Mouse (Mus musculus): ENCODE results near the gene Gm17542. TPM values are rescaled to one million over a fixed set of nuclear protein-coding genes. Genes with fewer than 3 reads are reported as not detected.
"Not testable (repeated sequence)": the region's sequence is repeated elsewhere in the genome, so short reads cannot be mapped to it uniquely, and the experiment has no call there.

The Gm17542 gene
- not detected in 2 replicates for polyA plus RNA-seq (2012; rRNA removed)

DNA sequence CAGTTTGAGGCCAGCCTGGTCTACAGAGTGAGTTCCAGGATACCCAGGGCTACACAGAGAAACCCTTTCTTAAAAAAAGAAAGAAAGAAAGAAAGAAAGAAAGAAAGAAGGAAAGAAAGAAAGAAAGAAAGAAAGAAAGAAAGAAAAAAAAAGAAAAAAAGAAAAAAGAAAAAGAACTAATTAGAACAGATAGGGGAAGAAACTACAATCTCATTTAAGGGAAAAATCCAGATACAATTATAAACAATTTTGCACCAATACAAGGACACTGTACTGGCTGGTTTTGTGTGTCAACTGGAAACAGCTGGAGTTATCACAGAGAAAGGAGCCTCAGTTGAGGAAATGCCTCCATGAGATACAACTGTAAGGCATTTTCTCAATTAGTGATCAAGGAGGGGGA lies at the start of gene Gm17542:
Gene Gm17542, minus strand, starts transcription at position 101 of the 400 bp plus-strand sequence.
- DNase-seq; H3K4me3 ChIP-seq (replicated peaks; ENCODE audit: extremely low read depth, low read depth, low read length); H3K4me1 ChIP-seq (ENCODE audit: control insufficient read depth, insufficient read depth, low read length): not testable (repeated sequence)

DNA sequence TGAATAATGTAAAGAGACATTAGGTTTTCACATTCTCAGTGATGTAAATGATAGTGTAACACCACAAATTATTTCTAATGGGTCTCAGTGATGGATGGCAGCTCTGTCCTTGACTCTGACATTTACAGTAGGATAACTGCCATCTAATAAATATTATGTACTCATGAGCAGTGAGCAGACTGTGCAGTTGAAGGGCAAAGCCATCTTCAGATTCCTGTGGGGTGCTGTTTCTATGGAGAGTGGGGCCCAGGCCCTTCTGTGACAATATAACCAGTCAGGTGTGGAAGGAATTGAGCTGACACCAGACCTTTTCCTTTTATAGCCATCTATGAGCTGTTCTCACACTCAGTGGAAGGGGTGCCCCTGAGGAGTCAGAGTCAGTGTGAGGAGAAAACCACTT lies 21.8 kb upstream of the Gm17542 start:
- no peak for DNase-seq
- TF ChIP-seq POLR2A (IDR thresholded peaks at IDR 0.05; ENCODE audit: borderline replicate concordance, extremely low read depth, low read depth, low read length), result no peak
- no peak for TF ChIP-seq CTCF (IDR thresholded peaks at IDR 0.05; ENCODE audit: insufficient read depth, low read length)
- H3K4me3 ChIP-seq (replicated peaks; ENCODE audit: extremely low read depth, low read depth, low read length), result no peak overlapping the region
- no peaks in the 10 kb centered on the region for H3K4me1 ChIP-seq (ENCODE audit: control insufficient read depth, insufficient read depth, low read length)

DNA sequence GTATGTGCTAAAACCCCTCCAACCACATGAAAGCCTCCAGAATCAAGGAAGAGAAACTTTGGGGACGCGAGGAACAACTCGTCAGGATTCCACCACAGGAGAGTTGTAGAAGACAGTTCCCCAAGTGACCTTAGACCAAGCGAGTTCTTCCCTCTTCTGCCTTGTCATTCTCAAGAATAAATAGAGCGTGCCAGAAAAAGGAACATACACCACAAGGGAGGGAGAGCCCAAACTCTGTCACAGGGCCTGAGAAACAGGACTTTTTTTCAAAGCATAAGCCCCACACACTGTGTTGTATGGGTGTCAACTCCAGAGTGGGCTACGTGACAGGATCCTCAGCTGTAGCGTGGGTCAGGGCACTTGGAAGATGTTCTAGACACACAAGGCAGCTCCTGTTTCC lies 20.1 kb upstream of the Gm17542 start:
- 78% methylated on average over 7 of the region's 7 CpGs for WGBS
- Histone ChIP-seq H3K4me3 (replicated peaks; ENCODE audit: extremely low read depth, low read depth, low read length) (no peak overlapping the region), H3K4me1 (ENCODE audit: control insufficient read depth, insufficient read depth, low read length) (no peaks in the 10 kb centered on the region)
- DNase-seq, result no peak
- TF ChIP-seq POLR2A (IDR thresholded peaks at IDR 0.05; ENCODE audit: borderline replicate concordance, extremely low read depth, low read depth, low read length) (no peak), CTCF (IDR thresholded peaks at IDR 0.05; ENCODE audit: insufficient read depth, low read length) (no peak)

DNA sequence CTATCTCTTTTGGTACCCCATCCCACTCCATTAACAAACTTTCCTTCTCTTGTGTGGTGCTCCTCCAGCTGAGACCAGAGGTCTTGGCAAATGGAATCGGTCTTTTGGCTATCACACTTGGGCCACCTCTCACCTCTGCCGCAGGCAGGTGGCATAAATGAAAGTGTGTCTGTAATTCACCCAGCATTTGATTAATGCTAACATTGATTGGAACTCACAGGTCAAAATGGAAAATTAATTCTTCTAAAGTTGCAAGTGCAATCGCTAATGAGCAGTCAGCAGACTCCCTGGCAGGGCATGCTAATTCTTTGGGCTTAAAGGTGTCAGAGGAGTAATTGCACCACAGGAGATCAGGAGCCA lies 3.2 kb downstream of the Gm17542 start:
- H3K4me3 ChIP-seq (replicated peaks; ENCODE audit: extremely low read depth, low read depth, low read length), result no peak overlapping the region
- H3K4me1 ChIP-seq (ENCODE audit: control insufficient read depth, insufficient read depth, low read length), result no peaks in the 10 kb centered on the region
- 57% methylated on average over 3 of the region's 3 CpGs for WGBS
- TF ChIP-seq CTCF (IDR thresholded peaks at IDR 0.05; ENCODE audit: insufficient read depth, low read length) (no peak), POLR2A (IDR thresholded peaks at IDR 0.05; ENCODE audit: borderline replicate concordance, extremely low read depth, low read depth, low read length) (no peak)
- no peak for DNase-seq

DNA sequence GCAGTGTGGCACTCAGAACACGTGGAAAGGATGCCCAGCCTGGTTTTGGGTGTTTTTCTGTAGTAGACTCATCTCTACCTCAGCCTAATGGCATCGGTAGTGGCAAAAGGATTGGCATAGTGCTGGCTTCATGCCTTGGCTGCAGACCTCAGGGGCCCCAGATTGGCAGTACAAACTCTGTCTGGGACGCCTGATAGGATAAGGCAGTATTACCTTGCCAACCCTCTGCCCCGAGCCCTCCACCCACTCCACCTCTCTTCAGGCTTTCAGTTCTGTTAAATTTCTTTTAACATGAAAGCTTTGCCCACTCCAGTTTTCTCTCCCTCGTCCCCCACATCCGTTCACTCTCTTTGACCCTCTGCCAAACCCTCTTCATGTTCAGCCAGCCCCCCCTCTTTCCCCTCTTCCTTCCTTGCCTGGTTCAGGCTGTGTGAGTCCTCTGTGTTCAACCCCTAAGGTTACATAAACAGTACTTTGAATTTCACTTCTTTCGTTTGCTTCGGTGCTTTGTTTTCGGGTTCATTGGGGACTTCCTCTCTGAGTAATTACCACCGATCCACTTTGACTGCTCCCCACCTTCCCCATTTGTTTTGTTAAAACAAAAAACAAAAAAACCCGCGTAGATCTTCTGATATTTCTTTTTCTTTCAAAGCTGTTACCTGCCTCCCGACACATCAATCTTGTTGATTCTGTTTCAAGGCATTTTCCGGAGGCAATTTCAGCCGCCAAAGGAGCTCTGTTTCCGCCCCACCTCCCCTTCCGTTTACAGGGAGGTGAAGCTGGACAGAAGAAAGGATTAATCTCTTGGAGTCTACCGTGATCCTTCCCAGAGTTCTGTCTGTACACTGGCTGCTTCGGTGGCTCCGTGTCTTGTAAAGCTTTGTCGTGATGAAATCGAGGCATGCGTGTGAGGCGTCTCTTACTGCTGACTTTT lies 3.9 kb downstream of the Gm17542 start:
- WGBS, result 8% methylated on average over 24 of the region's 24 CpGs
- Histone ChIP-seq H3K4me1 (ENCODE audit: control insufficient read depth, insufficient read depth, low read length) (no peaks in the 10 kb centered on the region), H3K4me3 (replicated peaks; ENCODE audit: extremely low read depth, low read depth, low read length) (peak overlapping the region; percentile 39)
- TF ChIP-seq CTCF (IDR thresholded peaks at IDR 0.05; ENCODE audit: insufficient read depth, low read length), result no peak
- TF ChIP-seq POLR2A (IDR thresholded peaks at IDR 0.05; ENCODE audit: borderline replicate concordance, extremely low read depth, low read depth, low read length), result no peak
- DNase-seq, result no peak

DNA sequence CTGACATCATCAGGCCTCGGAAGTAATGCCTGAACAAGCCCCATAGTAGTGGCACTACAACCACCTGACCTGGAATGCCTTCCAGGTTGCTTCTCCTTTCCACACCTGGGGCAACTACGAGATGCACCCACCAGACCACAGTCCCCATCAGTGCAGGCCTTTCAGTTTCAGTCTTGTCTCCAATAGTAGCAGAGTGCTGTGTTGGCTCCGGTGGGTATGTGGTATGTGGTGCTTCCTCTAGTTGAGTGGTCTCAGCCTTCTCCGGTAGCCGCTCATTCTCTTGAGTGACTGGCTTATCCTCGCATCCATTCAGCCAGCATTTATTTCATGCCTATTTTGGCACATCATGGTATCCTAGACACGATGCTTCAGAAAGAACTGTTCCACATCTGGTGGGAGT lies 4.8 kb downstream of the Gm17542 start:
- DNase-seq, result no peak

DNA sequence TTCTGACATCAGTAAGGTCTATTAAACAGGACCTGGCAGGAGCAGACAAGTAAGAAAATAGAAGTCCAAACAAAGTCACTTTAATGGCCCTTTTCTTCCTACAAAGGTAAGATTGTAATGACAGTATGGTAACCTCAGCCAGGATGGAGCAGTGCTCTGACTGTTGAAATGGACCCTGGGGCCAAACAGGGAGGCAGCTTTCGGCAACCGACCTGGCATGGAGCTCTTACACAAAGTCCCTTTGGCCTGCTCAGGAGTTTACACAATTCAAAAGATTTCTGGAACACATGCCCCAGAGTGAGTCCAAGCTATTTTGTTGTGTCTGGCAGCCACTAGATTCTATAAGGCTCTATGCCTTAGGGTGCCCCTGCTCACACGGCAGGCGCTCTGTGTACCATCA lies 9.0 kb downstream of the Gm17542 start:
- Histone ChIP-seq H3K4me1 (ENCODE audit: control insufficient read depth, insufficient read depth, low read length) (no peaks in the 10 kb centered on the region), H3K4me3 (replicated peaks; ENCODE audit: extremely low read depth, low read depth, low read length) (no peak overlapping the region)
- TF ChIP-seq CTCF (IDR thresholded peaks at IDR 0.05; ENCODE audit: insufficient read depth, low read length) (no peak), POLR2A (IDR thresholded peaks at IDR 0.05; ENCODE audit: borderline replicate concordance, extremely low read depth, low read depth, low read length) (no peak)
- no peak for DNase-seq
- WGBS, result 88% methylated on average over 4 of the region's 4 CpGs

More for the DNA sequence above, 4.8 kb downstream of the Gm17542 start:
- no peaks in the 10 kb centered on the region for H3K4me1 ChIP-seq (ENCODE audit: control insufficient read depth, insufficient read depth, low read length)
- TF ChIP-seq CTCF (IDR thresholded peaks at IDR 0.05; ENCODE audit: insufficient read depth, low read length), result no peak
- no peak for TF ChIP-seq POLR2A (IDR thresholded peaks at IDR 0.05; ENCODE audit: borderline replicate concordance, extremely low read depth, low read depth, low read length)
- no peak overlapping the region for H3K4me3 ChIP-seq (replicated peaks; ENCODE audit: extremely low read depth, low read depth, low read length)
- WGBS, result 86% methylated on average over 7 of the region's 7 CpGs

DNA sequence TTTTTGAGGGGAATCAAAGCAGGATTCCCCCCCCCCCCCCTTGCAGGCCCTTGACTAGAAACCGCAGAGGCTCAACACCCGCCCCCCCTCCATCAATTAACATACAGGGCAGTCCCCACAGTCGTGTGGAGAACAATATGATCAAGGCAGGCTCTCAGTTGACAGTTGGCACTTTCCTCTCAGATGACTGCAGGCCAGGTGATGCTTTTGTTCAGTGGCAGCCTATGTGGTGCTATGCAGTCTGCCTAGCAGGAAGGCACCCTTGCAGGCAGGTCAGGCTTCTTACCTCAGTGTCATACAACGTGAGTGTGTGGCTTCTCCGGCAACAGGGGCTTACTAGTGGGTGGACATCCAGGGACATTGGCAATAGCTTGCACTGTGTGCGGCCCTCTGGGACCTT lies 17.4 kb downstream of the Gm17542 start:
- no peak for TF ChIP-seq CTCF (IDR thresholded peaks at IDR 0.05; ENCODE audit: insufficient read depth, low read length)
- no peak for TF ChIP-seq POLR2A (IDR thresholded peaks at IDR 0.05; ENCODE audit: borderline replicate concordance, extremely low read depth, low read depth, low read length)
- H3K4me3 ChIP-seq (replicated peaks; ENCODE audit: extremely low read depth, low read depth, low read length), result no peak overlapping the region
- H3K4me1 ChIP-seq (ENCODE audit: control insufficient read depth, insufficient read depth, low read length), result no peaks in the 10 kb centered on the region
- 48% methylated on average over 6 of the region's 6 CpGs for WGBS
- no peak for DNase-seq

DNA sequence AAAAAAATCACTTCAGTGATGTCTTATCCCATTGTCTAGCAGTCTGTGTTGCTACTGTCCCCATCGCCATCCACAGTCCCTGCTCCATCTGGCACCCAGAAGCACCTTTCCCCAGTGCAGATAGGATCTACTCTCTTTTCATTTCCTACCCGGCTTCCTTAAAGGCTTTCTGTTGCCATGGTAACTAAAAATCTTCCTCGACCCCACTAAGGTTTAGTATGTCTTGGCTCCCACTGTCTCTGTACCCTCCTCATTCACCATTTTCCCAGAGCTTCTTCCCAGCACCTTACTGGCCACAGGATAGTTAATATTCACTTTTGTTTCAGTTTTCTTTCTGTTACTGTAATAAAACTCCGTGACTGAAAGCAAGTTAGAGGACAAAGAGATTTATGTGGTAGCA lies 17.9 kb downstream of the Gm17542 start:
- H3K4me1 ChIP-seq (ENCODE audit: control insufficient read depth, insufficient read depth, low read length), result no peaks in the 10 kb centered on the region
- no peak for DNase-seq
- TF ChIP-seq CTCF (IDR thresholded peaks at IDR 0.05; ENCODE audit: insufficient read depth, low read length) (no peak), POLR2A (IDR thresholded peaks at IDR 0.05; ENCODE audit: borderline replicate concordance, extremely low read depth, low read depth, low read length) (no peak)
- H3K4me3 ChIP-seq (replicated peaks; ENCODE audit: extremely low read depth, low read depth, low read length), result no peak overlapping the region
- 30% methylated on average over 4 of the region's 4 CpGs for WGBS

DNA sequence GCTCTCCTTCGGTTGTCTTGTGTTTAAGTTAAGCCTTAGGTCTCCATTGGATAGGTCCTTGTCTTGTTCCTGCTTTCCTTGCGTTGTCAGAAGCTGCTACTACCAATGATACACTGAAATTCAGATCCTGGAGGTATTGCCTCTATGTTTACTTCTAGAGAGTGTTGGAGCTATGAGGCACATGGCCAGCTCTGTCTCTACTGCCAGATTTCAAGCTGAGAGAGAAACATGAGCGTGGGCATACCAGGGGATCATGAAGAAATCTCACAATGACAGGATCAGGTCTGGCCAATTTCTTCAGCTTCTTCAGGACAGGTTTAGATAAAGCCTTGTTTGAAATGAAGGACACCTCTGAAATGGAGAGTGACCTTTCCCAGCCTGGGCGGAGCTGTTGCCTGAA lies 19.1 kb downstream of the Gm17542 start:
- no peak overlapping the region for H3K4me3 ChIP-seq (replicated peaks; ENCODE audit: extremely low read depth, low read depth, low read length)
- no peaks in the 10 kb centered on the region for H3K4me1 ChIP-seq (ENCODE audit: control insufficient read depth, insufficient read depth, low read length)
- DNase-seq, result no peak
- WGBS, result 67% methylated on average over 4 of the region's 4 CpGs
- no peak for TF ChIP-seq POLR2A (IDR thresholded peaks at IDR 0.05; ENCODE audit: borderline replicate concordance, extremely low read depth, low read depth, low read length)
- no peak for TF ChIP-seq CTCF (IDR thresholded peaks at IDR 0.05; ENCODE audit: insufficient read depth, low read length)

Measured in lung, adult 2 months (tissue).